Mouse (Mus musculus) splenic B cell, adult 2 months (primary cell): ENCODE measurements around the gene Mepce.
"Not testable (repeated sequence)": the region's sequence is repeated elsewhere in the genome, so short reads cannot be mapped to it uniquely, and the experiment has no call there.

Experiments used
- DNase-seq: peaks from one replicate; pipeline ENCODE4 v3.0.0-alpha.2; 2011; ENCODE audit warnings: low read depth, low spot score
- H3K27me3 ChIP-seq: 2 replicates; pipeline ENCODE4 v1.6.1; 2012; ENCODE audit warnings: mild to moderate bottlenecking, low read length, moderate library complexity, mixed read lengths; ENCODE audit not compliant: control insufficient read depth, poor library complexity, insufficient read depth, severe bottlenecking
- H3K36me3 ChIP-seq: 2 replicates; pipeline ENCODE4 v1.6.1; 2012; ENCODE audit warnings: mild to moderate bottlenecking, low read length, moderate library complexity, mixed read lengths; ENCODE audit not compliant: control insufficient read depth, poor library complexity, insufficient read depth, severe bottlenecking

Mepce gene

GRCm38 (mm10) chr5:137756882-137757661 lies 30.4 kb downstream of the Mepce start:
- H3K27me3 ChIP-seq, result no peaks in the 10 kb centered on the region
- peak; percentile 91 for DNase-seq
- H3K36me3 ChIP-seq, result peaks cover 17% of the 10 kb centered on the region

DNA sequence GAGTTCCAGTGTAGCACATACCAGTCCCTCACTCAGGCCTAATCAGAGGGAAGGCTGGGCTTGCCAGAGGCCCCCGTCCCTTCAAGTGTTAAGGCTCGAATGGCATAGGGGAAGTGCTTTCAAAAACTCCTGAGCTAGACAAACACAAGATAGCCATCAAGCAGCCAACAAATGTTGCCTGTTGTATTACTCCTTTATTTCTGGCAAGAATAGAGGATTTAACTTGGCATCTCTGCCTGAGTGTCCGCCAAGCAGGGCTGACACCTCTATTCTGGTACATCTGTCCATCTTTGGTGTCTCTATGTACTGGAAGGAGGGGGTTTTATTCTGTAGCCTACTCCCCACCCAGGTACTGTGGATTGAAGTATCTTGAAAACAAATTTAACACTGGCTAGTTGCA lies 31.3 kb downstream of the Mepce start:
- DNase-seq, result no peak
- peaks cover 20% of the 10 kb centered on the region for H3K36me3 ChIP-seq
- no peaks in the 10 kb centered on the region for H3K27me3 ChIP-seq

- no peaks in the 10 kb centered on the region for H3K27me3 ChIP-seq
- DNase-seq, result no peak
- H3K36me3 ChIP-seq, result peaks cover 22% of the 10 kb centered on the region
Observed at GRCm38 (mm10) chr5:137755425-137755824, 32.0 kb downstream of the Mepce start.

DNA sequence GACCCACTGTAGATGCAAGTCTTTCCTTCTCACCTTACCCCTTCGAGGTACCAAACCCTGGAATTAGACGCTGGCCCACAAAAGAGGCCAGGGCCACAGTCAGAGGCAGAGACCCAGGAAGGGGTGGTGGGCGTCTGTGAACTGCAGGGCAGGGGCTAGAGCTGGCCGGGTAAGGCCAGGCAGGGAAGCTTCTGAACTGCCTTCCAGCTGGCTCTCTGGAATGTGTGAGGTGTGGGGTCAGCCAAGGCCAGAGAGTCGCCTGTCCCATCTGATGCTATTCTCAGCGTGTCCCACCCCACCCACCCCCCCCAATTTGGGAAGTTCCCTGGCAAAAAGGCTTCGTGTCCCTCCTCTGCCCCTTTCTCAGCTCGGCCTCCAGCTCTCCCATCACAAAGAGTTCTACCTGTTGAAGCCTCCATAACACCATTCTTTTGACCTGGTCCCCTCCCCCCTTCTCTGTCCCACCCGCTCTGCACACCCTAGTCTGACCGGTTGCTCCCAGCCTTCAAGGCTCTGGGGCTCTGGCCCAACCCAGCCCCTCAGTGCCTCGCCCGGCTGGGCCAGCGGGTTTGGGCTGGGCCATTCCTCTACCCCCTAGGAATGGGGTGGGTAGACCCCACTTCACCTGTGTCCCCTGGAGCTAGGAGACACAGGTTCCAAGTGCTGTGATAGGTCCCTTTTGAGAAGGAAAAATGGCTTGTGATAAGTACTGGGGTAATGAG lies 34.2 kb downstream of the Mepce start:
- Histone ChIP-seq H3K36me3 (peaks cover 13% of the 10 kb centered on the region), H3K27me3 (no peaks in the 10 kb centered on the region)
- DNase-seq, result no peak

GRCm38 (mm10) chr5:137751988-137752387 lies 35.5 kb downstream of the Mepce start:
- Histone ChIP-seq H3K27me3 (no peaks in the 10 kb centered on the region), H3K36me3 (peaks cover 7% of the 10 kb centered on the region)
- no peak for DNase-seq

- Histone ChIP-seq H3K36me3 (peaks cover 7% of the 10 kb centered on the region), H3K27me3 (no peaks in the 10 kb centered on the region)
- DNase-seq, result no peak
Observed at GRCm38 (mm10) chr5:137751221-137751887, 36.1 kb downstream of the Mepce start.

GRCm38 (mm10) chr5:137750212-137750611 lies 37.2 kb downstream of the Mepce start:
- H3K27me3 ChIP-seq, H3K36me3 ChIP-seq, DNase-seq: not testable (repeated sequence)

GRCm38 (mm10) chr5:137749196-137749836 lies 38.1 kb downstream of the Mepce start:
- no peaks in the 10 kb centered on the region for H3K27me3 ChIP-seq
- peak; percentile 41 for DNase-seq
- H3K36me3 ChIP-seq, result peaks cover 7% of the 10 kb centered on the region

- Histone ChIP-seq H3K27me3 (no peaks in the 10 kb centered on the region), H3K36me3 (peaks cover 5% of the 10 kb centered on the region)
- peak; percentile 64 for DNase-seq
Observed at GRCm38 (mm10) chr5:137748130-137748770, 39.2 kb downstream of the Mepce start.

DNA sequence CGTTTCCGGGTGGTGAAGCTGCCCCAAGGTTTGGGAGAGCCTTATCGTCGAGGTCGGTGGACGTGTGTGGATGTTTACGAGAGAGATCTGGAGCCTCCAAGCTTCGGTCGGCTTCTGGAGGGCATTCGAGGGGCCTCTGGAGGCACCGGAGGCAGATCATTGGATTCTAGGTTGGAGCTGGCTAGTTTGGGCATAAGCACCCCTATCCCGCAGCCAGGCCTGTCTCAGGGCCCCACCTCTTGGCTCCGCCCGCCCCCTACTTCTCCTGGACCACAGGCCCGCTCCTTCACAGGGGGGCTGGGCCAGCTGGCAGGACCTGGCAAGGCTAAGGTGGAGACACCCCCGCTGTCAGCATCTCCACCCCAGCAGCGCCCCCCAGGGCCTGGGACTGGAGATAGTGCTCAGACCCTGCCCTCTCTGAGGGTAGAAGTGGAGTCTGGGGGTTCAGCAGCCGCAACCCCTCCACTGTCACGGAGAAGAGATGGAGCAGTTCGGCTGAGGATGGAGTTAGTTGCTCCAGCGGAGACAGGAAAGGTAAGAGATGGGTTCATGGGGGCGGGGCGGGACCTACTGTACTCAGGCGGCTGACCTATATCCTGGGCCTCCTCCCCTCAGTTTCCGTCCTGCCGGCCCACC lies 40.0 kb downstream of the Mepce start:
- DNase-seq, result peak; percentile 52
- Histone ChIP-seq H3K27me3 (no peaks in the 10 kb centered on the region), H3K36me3 (peaks cover 5% of the 10 kb centered on the region)

- no peaks in the 10 kb centered on the region for H3K27me3 ChIP-seq
- H3K36me3 ChIP-seq, result peaks cover 5% of the 10 kb centered on the region
- no peak for DNase-seq
Observed at GRCm38 (mm10) chr5:137746851-137747325, 40.6 kb downstream of the Mepce start.

- H3K27me3 ChIP-seq, result no peaks in the 10 kb centered on the region
- H3K36me3 ChIP-seq, result peaks cover 5% of the 10 kb centered on the region; the same call in 1 of the 2 replicates
- DNase-seq, result peak; percentile 59
Observed at GRCm38 (mm10) chr5:137746282-137746850, 41.1 kb downstream of the Mepce start.

- H3K36me3 ChIP-seq, result no peaks in the 10 kb centered on the region
- DNase-seq, result peak; percentile 90
Observed at GRCm38 (mm10) chr5:137745214-137746171, 42.0 kb downstream of the Mepce start, which contains the start of gene Tsc22d4. Gene Tsc22d4 (plus strand): TSS chr5:137745730.

More at GRCm38 (mm10) chr5:137745214-137746171, 42.0 kb downstream of the Mepce start, which contains the start of gene Tsc22d4:
- H3K27me3 ChIP-seq, result no peaks in the 10 kb centered on the region
